Mouse (Mus musculus) gastrocnemius, adult 18-20 months (tissue): ENCODE measurements around the gene Slc7a11. TPM values are rescaled to one million over a fixed set of nuclear protein-coding genes. Genes with fewer than 3 reads are reported as not detected.

Experiments
- DNase-seq: peaks from one replicate; pipeline ENCODE4 v3.0.0; 2021; ENCODE audit warnings: low spot score
- total RNA-seq, 2 experiments: library from RNA; stranded (reverse); gene quantifications; 2 replicates each; pipeline ENCODE4 v1.2.3; 2021

Gene Slc7a11
- total RNA-seq, 2 experiments from 2014 or later = 0.05 TPM; not detected in 1

DNA sequence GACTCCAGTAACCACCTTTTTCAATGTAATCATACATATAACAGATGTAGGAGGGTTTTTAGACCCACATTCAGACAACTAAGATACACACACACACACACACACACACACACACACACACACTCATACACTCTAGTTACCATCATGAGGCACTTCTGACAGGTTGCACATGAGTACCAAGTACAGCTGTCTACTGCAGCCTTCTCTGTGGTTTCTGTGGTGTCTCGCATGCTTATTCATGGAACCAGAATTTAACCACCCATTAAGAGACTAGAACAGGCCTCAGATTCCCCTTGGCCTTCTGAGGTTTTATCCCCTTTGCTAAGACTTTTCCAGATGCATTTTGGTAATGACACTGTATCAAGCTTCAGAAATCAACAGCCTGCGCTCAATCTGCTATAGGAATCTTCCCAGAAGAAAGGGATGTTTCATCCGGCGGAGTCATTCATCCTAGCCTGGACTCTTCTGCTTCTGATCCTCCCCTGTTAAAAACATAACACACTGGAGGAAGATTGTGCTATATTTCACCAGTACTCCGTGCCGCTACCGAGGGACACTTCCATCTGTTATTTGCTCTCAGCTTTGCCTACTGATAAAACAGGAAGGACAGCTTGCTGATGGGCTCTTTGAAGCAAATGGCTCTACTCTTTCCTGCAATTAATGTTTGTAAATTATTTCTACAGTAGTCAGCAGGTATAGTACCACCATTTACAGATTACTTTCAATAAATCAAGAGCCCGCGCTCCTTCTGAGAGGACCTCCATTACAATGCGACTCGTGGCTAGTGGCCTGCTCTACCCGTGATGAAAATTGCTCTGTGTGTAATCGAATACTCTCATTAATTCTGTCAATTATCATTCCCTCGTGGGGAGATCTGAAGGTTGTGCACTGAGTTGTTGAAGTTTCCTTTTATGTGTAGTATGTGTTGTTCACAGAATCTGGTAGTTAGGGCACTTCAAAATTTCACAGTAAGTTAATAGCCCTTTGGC lies 135.8 kb downstream of the Slc7a11 start:
- no peak for DNase-seq

DNA sequence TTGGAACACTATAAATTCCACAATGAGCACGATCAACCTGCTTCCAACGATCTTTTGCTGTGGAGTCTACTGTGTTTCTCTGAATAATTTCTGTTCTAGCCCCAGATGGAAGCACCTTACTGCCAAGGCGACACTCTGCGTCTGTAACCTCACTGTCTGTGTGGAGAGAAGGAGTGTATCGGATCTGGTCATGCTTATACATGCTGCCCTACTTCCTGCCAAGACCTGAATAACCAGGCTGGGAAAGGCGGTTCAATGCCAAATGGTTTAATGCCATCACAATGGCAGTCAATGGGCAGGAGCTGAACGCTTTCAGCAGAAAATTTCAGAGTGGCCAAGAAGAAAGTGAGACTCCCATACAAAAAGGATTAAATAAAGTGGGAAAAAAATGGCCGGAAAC lies 137.1 kb downstream of the Slc7a11 start:
- no peak for DNase-seq

DNA sequence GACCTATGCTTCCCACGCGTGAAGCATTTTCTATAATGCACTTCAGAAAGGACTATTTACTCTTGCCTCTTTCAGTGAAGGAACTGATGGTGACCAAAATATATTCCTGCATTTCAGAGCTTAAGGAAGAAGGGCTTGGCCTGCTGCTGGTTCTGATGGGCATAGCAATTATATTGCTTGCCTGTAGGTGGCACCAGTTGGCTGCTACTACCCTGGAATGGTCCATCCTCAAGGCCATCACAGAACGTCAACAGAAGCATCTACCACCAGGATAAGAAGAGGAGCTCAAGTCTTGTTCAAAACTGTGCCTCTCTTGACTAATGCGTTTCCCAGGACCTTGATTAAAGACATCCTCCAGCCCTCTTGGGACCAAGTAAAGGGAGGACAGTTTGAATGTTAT lies 139.3 kb downstream of the Slc7a11 start:
- DNase-seq = peak; percentile 19

DNA sequence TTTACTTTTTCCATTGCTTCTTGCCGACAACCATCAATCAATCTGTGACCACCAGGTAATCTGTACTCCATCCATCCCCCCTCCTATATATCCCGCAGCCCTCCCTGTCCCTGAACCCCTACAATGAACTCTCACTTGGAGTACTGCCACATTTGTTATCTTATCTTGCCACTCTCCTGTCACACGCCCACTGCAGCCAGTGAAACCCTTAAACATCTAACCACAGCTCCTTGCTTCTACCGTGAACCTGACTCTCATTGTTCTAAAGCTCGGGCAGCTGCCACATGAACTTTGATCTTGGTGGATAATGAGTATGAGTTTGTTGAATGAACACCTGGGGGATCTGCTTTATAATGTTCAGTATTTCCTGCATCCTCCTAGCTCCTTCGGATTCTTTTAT lies 140.8 kb downstream of the Slc7a11 start:
- no peak for DNase-seq

DNA sequence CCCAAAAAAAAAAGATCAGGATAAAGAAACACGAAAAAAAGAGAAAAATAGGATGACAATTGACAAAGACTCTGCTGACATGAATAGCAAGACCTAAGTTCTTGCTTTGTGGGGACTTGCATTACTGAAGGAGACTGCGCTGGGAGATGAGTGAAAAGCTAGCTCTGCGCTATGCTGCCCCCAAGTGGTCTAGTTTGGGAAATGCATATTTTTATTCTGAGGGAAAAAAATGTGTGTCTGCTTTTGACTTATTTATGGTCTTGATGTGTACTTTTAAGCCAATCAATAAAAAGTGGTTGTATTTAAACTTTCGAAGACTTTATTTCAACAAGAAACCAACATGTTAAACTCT lies 142.5 kb downstream of the Slc7a11 start:
- peak; percentile 42 for DNase-seq

DNA sequence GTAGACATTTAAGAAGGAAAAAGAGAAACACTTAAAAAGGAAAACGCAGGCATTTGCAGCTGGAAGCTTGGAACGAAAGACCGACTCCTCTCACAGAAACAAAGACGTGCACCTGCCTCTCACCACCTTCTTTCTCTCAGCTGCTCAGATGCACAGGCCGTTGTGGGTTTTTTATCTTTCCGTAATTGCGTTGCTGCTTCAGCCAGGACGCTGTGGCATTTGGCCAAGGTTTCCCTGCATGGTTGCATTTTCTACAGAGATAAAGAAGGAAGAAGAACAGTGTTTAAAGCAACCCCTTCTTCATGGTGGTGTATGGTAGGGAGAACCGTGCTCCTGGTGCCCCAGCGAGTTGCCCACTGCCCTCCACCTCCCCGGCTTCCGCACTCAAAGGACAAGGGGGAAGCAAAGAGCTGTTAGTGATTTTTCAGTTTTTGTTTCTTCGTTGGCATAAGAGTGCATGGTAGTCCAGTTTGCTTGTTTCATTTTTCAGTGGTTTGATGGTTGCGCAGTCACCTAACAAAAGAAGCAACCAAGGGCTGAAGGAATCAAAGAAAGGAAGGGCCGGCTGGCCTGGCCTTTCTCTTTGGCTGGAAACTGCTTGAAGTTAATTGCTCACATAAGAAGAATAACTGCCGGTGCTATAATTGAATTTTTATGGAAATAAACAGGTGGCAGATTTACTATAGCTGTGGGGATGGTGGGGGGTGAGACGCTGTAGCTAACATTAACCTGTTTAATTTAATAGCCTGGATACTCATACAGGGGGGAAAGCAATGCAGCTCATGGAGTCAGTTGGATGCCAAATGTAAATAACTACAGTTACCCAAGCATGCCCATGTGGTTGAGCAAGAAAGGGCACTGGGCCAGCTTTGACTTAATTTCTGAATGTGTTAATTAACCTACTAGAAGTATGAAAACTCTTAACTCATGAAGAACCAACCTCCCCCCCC lies 143.1 kb downstream of the Slc7a11 start:
- no peak for DNase-seq

DNA sequence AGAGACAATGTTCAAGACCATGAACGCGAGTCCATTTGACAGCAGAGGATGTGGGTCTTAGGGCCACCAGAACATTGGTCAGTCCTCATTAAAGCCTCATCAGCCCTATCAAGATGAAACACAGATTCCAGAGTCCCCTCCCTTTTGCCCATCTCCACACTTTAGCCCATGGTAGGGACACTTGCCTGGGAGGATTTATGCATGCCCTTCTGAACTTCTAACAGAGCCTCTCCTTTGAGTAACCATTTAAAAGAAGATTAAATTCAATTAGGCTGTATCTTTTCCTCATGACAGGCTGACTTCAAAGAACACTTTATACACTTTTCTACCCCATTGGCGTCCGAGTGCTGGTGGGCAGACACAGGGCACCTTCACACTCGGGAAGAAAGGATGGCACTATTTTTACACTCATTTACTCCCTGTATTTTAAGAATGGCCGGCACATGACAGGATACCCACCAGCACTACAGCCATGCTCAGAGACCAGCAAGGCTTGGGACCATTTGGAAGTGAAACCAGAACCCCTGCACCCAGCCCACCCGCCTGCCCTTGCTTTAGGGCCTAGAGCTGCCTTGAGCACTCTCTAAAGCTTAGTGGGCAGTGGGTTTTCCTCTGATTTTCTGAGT lies 144.9 kb downstream of the Slc7a11 start:
- DNase-seq = no peak

DNA sequence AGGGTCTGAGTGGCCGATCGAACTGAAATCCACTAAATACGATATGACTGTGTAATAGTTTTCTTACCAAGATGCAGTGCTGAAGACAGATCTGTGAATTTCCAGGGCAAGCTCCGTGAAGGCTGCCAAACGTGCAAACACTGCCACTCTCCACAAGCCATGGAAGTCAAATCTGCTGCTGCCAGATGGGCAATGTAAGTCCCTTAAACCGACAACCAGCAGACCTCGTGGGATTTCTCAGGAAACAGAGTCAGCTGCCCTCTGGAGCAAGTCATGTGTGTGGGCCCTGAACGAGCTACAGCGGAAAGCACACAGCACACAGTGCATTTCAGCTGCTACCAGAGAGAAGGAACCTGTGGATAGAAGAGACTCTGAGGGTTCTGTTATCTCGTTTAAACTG lies 146.5 kb downstream of the Slc7a11 start:
- DNase-seq = no peak

DNA sequence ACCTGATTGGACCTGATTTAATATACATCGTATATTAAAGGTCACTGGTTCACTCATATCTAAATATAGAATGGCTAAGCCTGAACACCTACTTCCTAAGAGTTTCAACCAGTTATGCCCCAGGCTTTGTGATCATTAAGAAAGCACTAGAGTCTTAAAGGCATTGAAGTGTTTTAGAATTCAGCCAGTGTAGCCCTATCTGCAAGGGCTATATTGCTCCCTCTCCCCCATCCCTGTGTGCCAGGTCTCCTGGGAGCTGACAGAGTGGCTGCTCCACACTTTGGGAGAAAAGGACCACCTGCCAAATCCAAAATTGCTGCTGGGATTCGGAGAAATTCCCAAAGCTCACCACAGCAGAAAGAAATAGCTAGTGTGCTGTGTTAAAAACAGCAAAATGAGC lies 168.4 kb downstream of the Slc7a11 start:
- no peak for DNase-seq

DNA sequence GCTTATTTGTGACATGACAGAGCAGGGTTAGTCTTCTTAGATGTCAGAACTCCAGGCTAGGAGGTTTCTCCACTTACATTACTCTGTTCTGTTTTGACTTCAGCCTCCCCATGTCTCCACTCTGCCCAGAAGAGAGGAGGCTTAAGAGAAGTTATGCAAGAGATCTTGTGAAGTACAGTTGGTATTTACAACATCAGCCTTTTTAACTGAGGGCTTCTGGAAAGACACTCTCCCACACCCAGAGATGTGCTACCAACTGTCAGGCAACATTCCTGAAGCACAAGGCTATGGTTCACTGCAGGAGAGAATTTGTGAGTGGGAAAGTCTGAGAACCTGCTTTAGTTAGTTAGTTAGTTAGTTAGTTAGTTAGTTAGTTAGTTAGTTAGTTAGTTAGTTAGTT lies 171.2 kb downstream of the Slc7a11 start:
- DNase-seq = no peak

DNA sequence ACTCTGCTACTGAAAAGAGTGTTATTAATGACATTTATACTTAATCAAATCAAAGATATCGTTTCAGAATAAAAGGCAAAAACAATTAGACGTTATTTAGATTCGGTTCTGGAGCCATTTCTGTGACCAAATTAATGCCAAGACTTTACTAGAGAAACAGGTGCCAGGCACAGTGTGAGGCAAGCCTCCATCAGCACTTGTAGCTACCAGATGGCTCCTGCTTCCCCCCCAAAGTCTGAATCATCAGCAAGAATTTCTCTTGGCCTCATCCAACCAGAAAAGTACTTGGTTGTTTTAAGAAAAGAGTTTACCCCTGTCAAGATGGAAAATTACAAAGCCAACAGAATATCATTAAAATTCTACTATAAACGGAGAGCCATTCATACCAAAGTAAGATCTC lies 173.7 kb downstream of the Slc7a11 start:
- DNase-seq = no peak

DNA sequence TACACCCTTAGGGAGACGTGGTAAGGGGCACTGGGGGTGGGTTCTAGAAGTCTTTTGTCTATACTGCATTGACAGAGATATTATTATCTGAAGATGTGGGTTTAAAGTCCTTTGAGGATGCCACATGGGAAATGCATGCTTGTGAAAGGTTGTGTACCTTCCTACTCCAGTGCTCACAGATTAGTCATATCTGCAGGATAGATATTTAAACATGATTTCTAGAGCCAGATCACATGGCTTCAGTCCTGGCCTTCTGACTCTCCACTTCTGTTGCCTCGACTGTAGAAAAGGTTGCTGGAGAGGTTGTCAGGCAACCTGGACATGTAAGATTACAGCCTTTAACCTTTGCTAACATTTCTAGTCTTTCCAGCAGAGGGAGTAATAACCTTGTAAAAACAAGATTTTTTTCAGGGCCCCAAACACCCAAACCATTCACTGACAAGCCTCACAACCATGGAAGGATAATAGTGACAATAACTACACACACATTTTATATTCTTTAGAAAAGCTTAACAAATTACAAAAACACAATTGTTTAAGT lies 180.8 kb downstream of the Slc7a11 start:
- no peak for DNase-seq

DNA sequence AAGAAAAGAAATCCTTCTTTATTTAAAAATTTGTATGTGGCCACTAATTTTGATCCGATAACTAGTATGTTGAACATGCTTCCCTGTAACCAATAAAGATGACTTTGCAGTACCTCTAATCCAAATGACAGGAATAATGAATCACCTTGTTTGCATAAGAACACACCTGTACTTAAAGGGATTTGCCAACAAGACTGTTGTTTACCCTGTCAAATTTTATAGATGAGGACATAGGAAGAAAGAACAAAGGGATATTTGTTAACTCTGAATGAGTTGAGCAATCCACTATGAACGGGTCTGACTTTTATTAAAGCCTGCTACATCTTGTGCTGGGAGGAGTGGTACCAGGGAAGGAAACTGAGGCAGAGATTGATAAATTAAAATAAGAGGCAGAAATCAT lies 181.3 kb downstream of the Slc7a11 start:
- DNase-seq = no peak

DNA sequence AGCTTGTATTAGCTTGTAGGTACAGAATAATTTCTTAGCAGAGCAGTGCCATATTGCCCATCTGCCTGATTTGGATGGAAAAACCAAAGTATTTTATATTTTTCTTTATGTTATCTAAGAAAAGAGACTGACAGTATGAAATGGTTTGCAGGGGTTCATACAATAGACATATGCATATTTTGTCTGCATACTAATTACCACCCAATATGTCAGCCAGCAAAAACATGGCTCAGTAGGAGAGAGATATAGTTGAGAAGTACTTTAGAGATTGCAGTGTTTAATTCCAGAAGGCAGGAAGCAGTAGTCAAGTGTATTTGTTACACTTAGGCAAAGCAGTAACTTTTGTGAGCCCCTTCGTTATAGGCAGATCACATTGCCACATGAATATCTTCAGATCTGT lies 182.7 kb downstream of the Slc7a11 start:
- DNase-seq = no peak

DNA sequence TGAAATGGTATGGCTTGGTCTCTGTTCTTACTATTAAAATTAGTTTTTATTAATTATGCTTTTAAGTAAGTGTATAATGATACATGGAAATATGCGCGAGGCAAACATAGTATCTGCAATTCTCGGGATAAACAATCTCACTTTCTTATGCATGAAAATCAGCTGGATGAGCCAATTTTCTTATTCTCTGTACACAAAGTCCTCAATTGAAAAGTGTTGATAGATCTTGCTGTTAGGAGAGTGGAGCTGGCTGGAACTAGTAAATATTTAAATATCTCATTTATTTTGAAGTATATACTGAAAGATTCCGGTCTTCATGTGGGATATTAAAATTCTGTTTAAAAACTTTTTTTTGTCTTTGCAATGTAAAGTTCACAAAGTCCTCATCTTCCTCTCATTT lies 184.6 kb downstream of the Slc7a11 start:
- no peak for DNase-seq

DNA sequence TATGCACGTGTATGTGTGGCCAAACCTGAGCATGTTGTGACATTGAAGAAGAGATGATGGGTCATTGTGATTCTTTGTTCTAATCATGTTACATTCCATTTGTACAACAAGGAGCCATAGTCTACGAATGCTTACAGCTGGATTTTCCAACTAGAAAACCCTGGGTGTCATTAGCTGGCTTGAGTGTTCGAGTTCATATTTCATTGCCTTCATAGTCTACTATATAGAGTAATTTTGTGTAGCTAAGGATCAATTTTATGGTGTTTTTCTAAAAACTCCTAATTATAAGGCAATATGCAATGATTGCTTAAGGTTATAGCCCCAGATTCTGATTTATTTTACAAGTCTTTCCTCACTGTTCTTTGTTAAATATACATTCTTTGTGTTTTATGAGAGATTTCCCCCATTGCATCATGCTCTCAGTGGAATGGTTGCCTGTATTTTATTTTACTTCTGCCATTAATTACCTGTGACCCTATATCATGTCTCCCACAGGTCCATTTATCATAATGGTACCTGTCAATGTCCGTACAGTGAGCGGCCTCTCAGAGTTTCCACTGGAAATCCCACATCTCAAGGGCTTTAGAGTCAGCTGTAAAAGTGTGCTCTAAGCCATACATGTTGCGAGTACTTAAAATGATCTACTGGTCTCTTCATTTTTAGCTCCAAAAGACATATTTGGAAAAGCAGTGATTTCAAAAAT lies 193.7 kb downstream of the Slc7a11 start:
- DNase-seq = no peak

DNA sequence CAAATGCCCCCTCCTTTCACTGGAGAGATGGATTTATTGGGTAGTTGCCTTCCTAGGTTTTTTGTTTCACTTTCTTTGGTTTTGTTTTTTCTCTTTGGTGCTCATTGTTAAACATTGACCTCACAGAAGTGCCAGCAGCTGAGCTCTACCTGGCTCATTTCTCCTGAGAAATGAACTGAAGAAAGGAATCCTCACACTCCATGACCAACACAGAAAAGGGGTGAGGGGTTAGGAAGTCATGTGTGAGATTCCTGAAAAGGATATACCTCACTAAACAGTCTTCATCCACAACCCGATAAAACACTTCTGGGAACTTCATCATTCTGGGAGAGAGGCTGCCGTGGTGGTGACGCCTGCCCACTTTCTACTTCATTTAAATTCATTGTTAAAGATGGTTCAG lies 207.4 kb downstream of the Slc7a11 start:
- DNase-seq = no peak

DNA sequence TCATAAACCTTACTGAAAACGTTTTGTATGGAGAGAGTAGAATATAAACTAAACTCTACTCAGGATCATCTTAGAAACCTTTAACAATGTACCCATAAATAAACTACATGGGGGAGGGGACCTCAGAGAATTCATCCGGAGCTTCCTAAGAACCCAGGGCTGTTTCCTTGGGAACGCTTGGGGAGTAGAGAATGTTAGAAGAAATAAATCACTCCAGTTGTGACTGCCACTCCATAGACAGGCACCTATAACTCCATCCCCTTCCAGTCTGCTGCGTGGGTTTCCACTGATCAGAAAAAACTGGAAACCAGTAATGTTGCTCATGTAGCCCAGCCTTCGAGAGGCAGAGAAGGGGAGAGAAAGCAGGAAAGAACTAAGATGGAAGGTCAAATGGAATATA lies 210.3 kb downstream of the Slc7a11 start:
- DNase-seq = no peak

DNA sequence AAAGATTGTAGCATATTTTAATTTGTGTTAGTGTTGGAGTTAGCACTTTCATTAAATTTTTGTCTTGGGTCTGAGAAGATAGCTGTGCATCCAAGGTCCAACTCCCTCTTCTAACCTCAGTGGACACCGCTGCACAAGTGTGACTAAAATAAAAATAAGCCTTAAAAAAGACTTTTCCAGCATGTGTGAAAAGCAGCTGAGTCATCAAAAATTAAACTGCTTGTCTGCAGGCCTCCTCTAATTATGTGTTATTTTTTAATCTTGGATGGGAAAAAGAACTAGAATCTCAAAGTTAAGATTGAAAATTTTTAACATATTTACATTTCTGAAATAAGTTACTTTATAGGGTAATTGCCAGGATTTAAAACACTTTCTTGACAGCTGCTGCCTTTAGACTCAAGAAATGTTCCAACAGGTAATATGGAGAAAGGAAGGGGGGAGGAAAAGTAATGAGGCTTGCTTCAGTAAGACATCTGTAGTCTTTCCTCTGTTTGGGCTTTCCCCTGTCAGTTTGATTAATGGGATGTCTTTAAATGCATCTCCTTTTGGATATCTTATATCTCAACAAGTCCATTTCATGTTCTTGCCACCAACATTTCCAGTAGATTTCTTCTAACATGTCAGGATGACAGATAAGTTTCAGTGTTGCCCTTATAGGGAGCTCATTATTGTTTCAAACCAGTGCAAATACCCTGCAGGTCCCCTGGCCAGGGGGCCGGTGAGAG lies 218.9 kb downstream of the Slc7a11 start:
- DNase-seq = no peak

DNA sequence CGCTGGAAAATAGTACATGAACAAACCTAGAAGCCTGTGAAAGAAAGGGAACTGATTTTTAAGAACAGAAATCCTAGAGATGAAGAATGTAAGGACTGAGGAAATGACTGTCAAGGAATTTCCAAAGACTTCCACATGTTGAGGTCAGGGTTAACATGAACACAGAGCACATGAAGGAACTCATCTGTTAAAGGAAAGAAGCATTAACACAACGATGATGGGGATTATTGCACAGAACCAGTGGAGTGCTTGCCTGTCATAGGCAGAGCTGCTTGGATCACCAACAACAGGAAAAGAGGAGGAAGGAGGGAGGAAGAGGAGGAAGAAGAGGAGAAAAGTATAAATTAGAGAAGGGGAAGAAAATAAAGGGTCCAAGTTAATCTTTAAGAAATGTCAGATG lies 223.0 kb downstream of the Slc7a11 start:
- no peak for DNase-seq
